Comparison of ENCODE assay signal across 16 mouse cellular contexts in genomic region chr9:23268609-23269008, GRCm38 (mm10). TPM values are rescaled to one million over a fixed set of nuclear protein-coding genes. Genes with fewer than 3 reads are reported as not detected.
DNase-seq lines count a peak whose midpoint lies in the region; ATAC-seq and TF ChIP-seq lines count a peak whose summit lies in the region.
"Had no signal": no experiment of that assay in that cellular context is flagged by ENCODE, and none has a peak within 500 bp of the region (broad histone marks: within the 10 kb centered on the region; RNA-seq: fewer than 3 reads in every experiment).

No protein-coding gene starts in this region.

- no peaks in the 10 kb centered on the region for H3K79me2 ChIP-seq in CH12.LX (replicated peaks; ENCODE audit: control insufficient read depth, extremely low read depth, insufficient read depth, poor library complexity, severe bottlenecking)

- no peaks in the 10 kb centered on the region for H3K27me3 ChIP-seq in heart, embryonic 10.5 days (ENCODE audit: insufficient read depth, poor library complexity, severe bottlenecking)
- H3K27me3 ChIP-seq in kidney, postnatal 0 days (ENCODE audit: insufficient read depth, low read length): no peaks in the 10 kb centered on the region
- no peaks in the 10 kb centered on the region for H3K27me3 ChIP-seq in CH12.LX (replicated peaks)
- H3K27me3 ChIP-seq in forebrain, embryonic 14.5 days (replicated peaks; ENCODE audit: control insufficient read depth, insufficient read depth, low read length): no peaks in the 10 kb centered on the region
- H3K27me3 ChIP-seq: hindbrain, embryonic 15.5 days; megakaryocyte, embryonic 14.5 days; neural tube, embryonic 13.5 days had no signal

- 0 out of 2 replicates have a peak overlapping the region, but pooled peaks have one; percentile 8 for H3K27ac ChIP-seq in heart, embryonic 10.5 days
- no peak overlapping the region for H3K27ac ChIP-seq in kidney, postnatal 0 days
- H3K27ac ChIP-seq in CH12.LX (ENCODE audit: insufficient read depth, low read depth): no peak overlapping the region
- H3K27ac ChIP-seq in forebrain, embryonic 14.5 days (ENCODE audit: low read depth, low read length): peak overlapping the region; percentile 10; the same call in 1 of the 2 replicates
- H3K27ac ChIP-seq: hindbrain, embryonic 15.5 days; limb, embryonic 12.5 days; neural tube, embryonic 13.5 days had no signal

- TF ChIP-seq RAD21 in CH12.LX (IDR thresholded peaks at IDR 0.05; ENCODE audit: low read depth, low read length): no peak

- no peak for TF ChIP-seq EP300 in CH12.LX (IDR thresholded peaks at IDR 0.05; ENCODE audit: low read length)

- 40% methylated on average over 7 of the region's 7 CpGs for WGBS in heart, embryonic 10.5 days
- WGBS in kidney, postnatal 0 days: 28% methylated on average over 7 of the region's 7 CpGs
- 29% methylated on average over 7 of the region's 7 CpGs for WGBS in forebrain, embryonic 14.5 days

- in situ Hi-C loops in CH12.LX (cut with MboI; ENCODE audit: low pct_ligation_motif_present, low pct_unique_long_range_greater_than_20kb, low sequenced_read_pairs): no loop called here

- no peak for DNase-seq in heart, embryonic 10.5 days (ENCODE audit: low spot score)
- no peak for DNase-seq in heart, postnatal 4 days
- peak; percentile 65 for DNase-seq in kidney, postnatal 0 days (ENCODE audit: low spot score)
- DNase-seq in kidney, postnatal 10 days: no peak
- no peak for DNase-seq in CH12.LX (ENCODE audit: extremely low read depth)
- DNase-seq in forebrain, embryonic 14.5 days (ENCODE audit: low spot score): peak; percentile 79
- no peak for DNase-seq in embryo, embryonic 10 days (ENCODE audit: low spot score)
- no peak for DNase-seq in thymus, postnatal 25 days
- DNase-seq: adrenal gland, postnatal 36 days; cerebellum, adult 8-10 months; gastrocnemius, postnatal 10 days; lung, adult 2 months had no signal

- no peak for TF ChIP-seq CTCF in kidney, postnatal 0 days (IDR thresholded peaks at IDR 0.05; ENCODE audit: low read depth)
- TF ChIP-seq CTCF in CH12.LX (conservative IDR thresholded peaks at IDR 0.05 in 1 of 2, IDR thresholded peaks at IDR 0.05 in 1 of 2; ENCODE audit: low read depth in 2 of 2, low read length in 2 of 2): no peak

- TF ChIP-seq POLR2A in CH12.LX (IDR thresholded peaks at IDR 0.05; ENCODE audit: low read depth, low read length): no peak

- dilution Hi-C loops in CH12.LX (cut with MboI; ENCODE audit: extremely low pct_ligation_motif_present, extremely low pct_unique_long_range_greater_than_20kb, low sequenced_read_pairs): no loop called here

- no peaks in the 10 kb centered on the region for H3K9me3 ChIP-seq in heart, embryonic 10.5 days
- H3K9me3 ChIP-seq in kidney, postnatal 0 days (replicated peaks; ENCODE audit: low read length): no peaks in the 10 kb centered on the region
- no peaks in the 10 kb centered on the region for H3K9me3 ChIP-seq in CH12.LX (replicated peaks; ENCODE audit: low read length)
- H3K9me3 ChIP-seq in forebrain, embryonic 14.5 days (replicated peaks; ENCODE audit: control insufficient read depth, low read length): no peaks in the 10 kb centered on the region
- H3K9me3 ChIP-seq: hindbrain, embryonic 15.5 days; limb, embryonic 12.5 days; megakaryocyte, embryonic 14.5 days; neural tube, embryonic 13.5 days had no signal

- H3K4me2 ChIP-seq in kidney, postnatal 0 days (ENCODE audit: low read length): no peak overlapping the region
- no peak overlapping the region for H3K4me2 ChIP-seq in CH12.LX (ENCODE audit: insufficient read depth, low read depth, poor library complexity, severe bottlenecking)
- H3K4me2 ChIP-seq in forebrain, embryonic 14.5 days (ENCODE audit: low read length): no peak overlapping the region
- H3K4me2 ChIP-seq: hindbrain, embryonic 15.5 days; limb, embryonic 12.5 days; neural tube, embryonic 13.5 days had no signal

- ATAC-seq in kidney, postnatal 0 days (replicated peaks; ENCODE audit: low FRiP score, low read depth): no peak
- ATAC-seq in forebrain, embryonic 14.5 days: peak; percentile 90

- H3K9ac ChIP-seq in kidney, postnatal 0 days (ENCODE audit: low read depth, low read length): no peak overlapping the region
- H3K9ac ChIP-seq in CH12.LX (ENCODE audit: insufficient read depth, low read depth): no peak overlapping the region
- no peak overlapping the region for H3K9ac ChIP-seq in forebrain, embryonic 14.5 days (ENCODE audit: low read length)
- H3K9ac ChIP-seq: hindbrain, embryonic 15.5 days; limb, embryonic 12.5 days; neural tube, embryonic 13.5 days had no signal

- peaks cover 9% of the 10 kb centered on the region; the same call in 1 of the 2 replicates for H3K4me1 ChIP-seq in heart, embryonic 10.5 days
- H3K4me1 ChIP-seq in kidney, postnatal 0 days (replicated peaks; ENCODE audit: insufficient read depth, low read length): no peaks in the 10 kb centered on the region
- peaks cover 0 to 10% of the 10 kb centered on the region in 2 experiments; a peak in 1 of 4 replicates for H3K4me1 ChIP-seq in CH12.LX (ENCODE audit: control insufficient read depth in 1 of 2, insufficient read depth in 2 of 2)
- peaks cover 10% of the 10 kb centered on the region; the same call in 1 of the 2 replicates for H3K4me1 ChIP-seq in forebrain, embryonic 14.5 days (ENCODE audit: control insufficient read depth, insufficient read depth, low read length)
- H3K4me1 ChIP-seq: hindbrain, embryonic 15.5 days; limb, embryonic 12.5 days; megakaryocyte, embryonic 14.5 days; neural tube, embryonic 13.5 days had no signal

- H3K36me3 ChIP-seq in heart, embryonic 10.5 days: no peaks in the 10 kb centered on the region
- H3K36me3 ChIP-seq in kidney, postnatal 0 days (ENCODE audit: insufficient read depth, low read length): no peaks in the 10 kb centered on the region
- no peaks in the 10 kb centered on the region for H3K36me3 ChIP-seq in CH12.LX (replicated peaks in 1 of 2; ENCODE audit: control insufficient read depth in 1 of 2, insufficient read depth in 1 of 2, low read length in 1 of 2)
- no peaks in the 10 kb centered on the region for H3K36me3 ChIP-seq in forebrain, embryonic 14.5 days (ENCODE audit: control insufficient read depth, insufficient read depth, low read length)
- H3K36me3 ChIP-seq: hindbrain, embryonic 15.5 days; limb, embryonic 12.5 days; neural tube, embryonic 13.5 days had no signal

- H3K4me3 ChIP-seq in heart, embryonic 10.5 days: no peak overlapping the region
- H3K4me3 ChIP-seq in kidney, postnatal 0 days (replicated peaks; ENCODE audit: low read depth, low read length): no peak overlapping the region
- H3K4me3 ChIP-seq in CH12.LX (replicated peaks in 1 of 3; ENCODE audit: low read depth in 2 of 3, low read length in 2 of 3, poor library complexity in 1 of 3): no peak overlapping the region
- H3K4me3 ChIP-seq in forebrain, embryonic 14.5 days (ENCODE audit: low read depth, low read length): no peak overlapping the region
- H3K4me3 ChIP-seq: hindbrain, embryonic 15.5 days; limb, embryonic 12.5 days; megakaryocyte, embryonic 14.5 days; neural tube, embryonic 13.5 days had no signal

TF ChIP-seq in CH12.LX, 34 proteins besides CTCF, POLR2A, EP300 and RAD21:
- TF ChIP-seq BHLHE40 (IDR thresholded peaks at IDR 0.05; ENCODE audit: low read depth, low read length) (peak; percentile 46; the same call in 1 of the 2 replicates), PAX5 (IDR thresholded peaks at IDR 0.05; ENCODE audit: low read length) (no peak)

RNA-seq across cellular contexts. Expression of gene Bmper, which starts 45.7 kb away (rescaled TPM):
- polyA plus RNA-seq in heart, embryonic 10.5 days (2016; fragmentation: Nextera tagmentation; extraction: Ambion mirVana): 11.4 and 14.9 TPM in 2 replicates
- 1 to 10 TPM; 3.2 to 3.3 TPM for total RNA-seq in heart, postnatal 4 days (2021)
- polyA plus RNA-seq in kidney, postnatal 0 days (2015; fragmentation: Nextera tagmentation; extraction: Ambion mirVana): 13.4 and 15.5 TPM in 2 replicates
- 1.3 and 1.9 TPM in 2 replicates for total RNA-seq in CH12.LX (2012; rRNA removed)
- total RNA-seq in CH12.LX (2014; rRNA removed): 1.4 and 1.6 TPM in 2 replicates
- 1.3 and 1.5 TPM in 2 replicates for polyA plus RNA-seq in CH12.LX (2012; ENCODE audit: insufficient read length, low read depth)
- polyA plus RNA-seq in forebrain, embryonic 14.5 days (2014; fragmentation: Nextera tagmentation; extraction: Ambion mirVana): 13.3 and 13.9 TPM in 2 replicates

Comparison
In these comparisons a context has a peak if more than half of its experiments do, and no peak if none do; other contexts are left out.
1. DNase-seq: peak in kidney, postnatal 0 days (single experiment) and forebrain, embryonic 14.5 days (single experiment); none in heart, embryonic 10.5 days (single experiment), heart, postnatal 4 days (single experiment), kidney, postnatal 10 days (single experiment), CH12.LX (single experiment), embryo, embryonic 10 days (single experiment) and thymus, postnatal 25 days (single experiment).
2. H3K27ac ChIP-seq: peak in heart, embryonic 10.5 days (single experiment) and forebrain, embryonic 14.5 days (single experiment); none in kidney, postnatal 0 days (single experiment) and CH12.LX (single experiment).